Mouse (Mus musculus): ENCODE data around the gene Gm20388. TPM values are rescaled to one million over a fixed set of nuclear protein-coding genes. Genes with fewer than 3 reads are reported as not detected.

The Gm20388 gene
- polyA plus RNA-seq, 1 experiment, result 23.9 TPM

DNA sequence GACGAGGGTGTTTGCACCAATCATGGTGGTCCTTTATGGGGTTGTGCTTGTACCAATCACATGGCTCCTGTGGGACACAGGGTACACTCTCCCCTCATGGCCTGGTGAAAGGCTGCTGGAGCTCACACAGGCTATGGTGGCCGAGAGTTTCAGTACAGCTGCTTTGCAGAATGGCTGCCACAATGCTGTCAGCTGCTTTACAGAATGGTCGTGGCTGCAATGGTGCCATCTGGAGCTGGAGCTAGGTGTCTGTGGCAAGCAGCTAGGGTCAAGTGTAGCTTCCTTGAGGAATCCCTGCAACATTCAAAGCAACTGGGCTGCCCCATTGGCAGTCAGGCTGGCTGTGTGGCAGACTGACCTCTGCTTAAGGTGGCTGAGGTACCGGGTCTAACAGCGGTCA is 3809.2 kb downstream of the Gm20388 start:
- Histone ChIP-seq H3K27ac (ENCODE audit: insufficient read depth, low read length) (0 out of 2 replicates have a peak overlapping the region, but pooled peaks have one; percentile 31), H3K4me1 (ENCODE audit: control insufficient read depth, insufficient read depth, low read length) (peaks cover 5% of the 10 kb centered on the region), H3K4me3 (ENCODE audit: insufficient read depth, low read length) (no peak overlapping the region)
- TF ChIP-seq POLR2A (IDR thresholded peaks at IDR 0.05; ENCODE audit: extremely low read depth, insufficient read depth, low read length), result no peak
- no peak for TF ChIP-seq CTCF (IDR thresholded peaks at IDR 0.05; ENCODE audit: extremely low read depth, insufficient read depth, low read length)

DNA sequence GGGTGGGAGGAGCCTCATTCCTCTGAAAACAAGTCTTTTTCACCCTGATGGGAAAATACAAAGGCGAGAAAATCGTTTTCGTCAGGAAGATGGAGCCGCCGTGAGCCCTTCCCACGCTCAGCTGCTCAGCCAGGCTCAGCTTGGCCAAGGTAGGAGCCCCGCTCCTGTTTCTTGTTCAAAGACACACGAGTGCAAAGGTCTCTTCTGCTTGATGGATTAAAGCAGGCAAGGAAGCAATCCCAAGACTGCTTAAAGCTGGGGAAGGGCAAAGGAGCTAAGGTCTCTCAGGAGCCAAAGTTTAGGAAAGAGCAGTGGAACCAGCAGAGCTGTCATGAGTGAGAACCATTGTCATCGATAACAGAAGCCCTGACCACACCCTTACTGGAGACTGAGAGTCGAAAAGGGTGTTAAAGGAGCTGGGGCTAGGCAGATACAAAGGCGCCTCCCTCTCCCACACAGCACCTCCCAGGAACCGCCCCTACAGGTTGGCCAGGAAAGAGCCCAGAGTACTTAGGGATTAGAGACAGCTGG is 3809.9 kb downstream of the Gm20388 start:
- Histone ChIP-seq H3K4me1 (ENCODE audit: control insufficient read depth, insufficient read depth, low read length) (peaks cover 9% of the 10 kb centered on the region), H3K4me3 (ENCODE audit: insufficient read depth, low read length) (no peak overlapping the region), H3K27ac (ENCODE audit: insufficient read depth, low read length) (peak overlapping the region; percentile 80)
- TF ChIP-seq POLR2A (IDR thresholded peaks at IDR 0.05; ENCODE audit: extremely low read depth, insufficient read depth, low read length) (no peak), CTCF (IDR thresholded peaks at IDR 0.05; ENCODE audit: extremely low read depth, insufficient read depth, low read length) (no peak)

DNA sequence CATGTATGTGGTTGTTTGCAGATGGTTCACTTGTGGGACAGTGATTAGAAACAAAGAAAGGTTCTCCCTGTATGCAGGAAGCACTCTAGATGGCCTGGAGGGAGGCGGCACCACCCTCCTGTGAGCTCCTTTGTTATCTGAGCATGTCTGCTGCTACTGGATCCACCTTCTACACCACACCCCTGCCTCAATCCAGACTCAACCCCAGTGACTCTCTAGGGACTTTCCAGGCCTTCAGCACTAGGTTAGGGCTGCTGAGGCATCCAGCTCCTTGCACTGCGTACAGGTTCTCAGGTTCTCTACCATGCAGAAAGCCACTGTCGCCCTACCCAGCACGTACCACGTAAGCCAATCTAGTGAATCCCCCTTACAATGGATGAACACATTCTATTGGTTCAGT is 3811.6 kb downstream of the Gm20388 start:
- H3K4me1 ChIP-seq (ENCODE audit: control insufficient read depth, insufficient read depth, low read length), result peaks cover 14% of the 10 kb centered on the region
- no peak overlapping the region for H3K4me3 ChIP-seq (ENCODE audit: insufficient read depth, low read length)
- H3K27ac ChIP-seq (ENCODE audit: insufficient read depth, low read length), result no peak overlapping the region
- TF ChIP-seq CTCF (IDR thresholded peaks at IDR 0.05; ENCODE audit: extremely low read depth, insufficient read depth, low read length) (no peak), POLR2A (IDR thresholded peaks at IDR 0.05; ENCODE audit: extremely low read depth, insufficient read depth, low read length) (no peak)

DNA sequence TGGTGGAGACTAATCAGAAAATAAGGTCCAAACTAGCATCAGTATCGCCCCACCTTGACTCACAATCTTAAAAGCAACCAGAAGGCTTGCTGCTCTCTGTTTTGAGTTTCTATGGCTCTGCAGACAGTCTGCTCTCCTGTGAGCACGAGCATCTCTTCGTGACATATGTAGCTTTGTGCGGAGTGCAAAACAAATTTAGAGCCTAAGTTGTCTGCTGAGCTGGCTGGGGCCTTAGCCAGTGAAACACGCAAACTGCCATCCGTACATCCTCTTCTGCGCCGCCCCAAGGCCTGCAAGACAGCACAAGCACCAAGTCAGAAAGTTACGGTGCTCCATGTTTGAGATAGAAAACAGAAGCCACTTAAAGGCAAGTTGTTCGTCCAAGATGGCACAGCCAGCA is 3814.1 kb downstream of the Gm20388 start:
- peak overlapping the region; percentile 50; the same call in 1 of the 2 replicates for H3K27ac ChIP-seq (ENCODE audit: insufficient read depth, low read length)
- TF ChIP-seq CTCF (IDR thresholded peaks at IDR 0.05; ENCODE audit: extremely low read depth, insufficient read depth, low read length) (no peak), POLR2A (IDR thresholded peaks at IDR 0.05; ENCODE audit: extremely low read depth, insufficient read depth, low read length) (no peak)

DNA sequence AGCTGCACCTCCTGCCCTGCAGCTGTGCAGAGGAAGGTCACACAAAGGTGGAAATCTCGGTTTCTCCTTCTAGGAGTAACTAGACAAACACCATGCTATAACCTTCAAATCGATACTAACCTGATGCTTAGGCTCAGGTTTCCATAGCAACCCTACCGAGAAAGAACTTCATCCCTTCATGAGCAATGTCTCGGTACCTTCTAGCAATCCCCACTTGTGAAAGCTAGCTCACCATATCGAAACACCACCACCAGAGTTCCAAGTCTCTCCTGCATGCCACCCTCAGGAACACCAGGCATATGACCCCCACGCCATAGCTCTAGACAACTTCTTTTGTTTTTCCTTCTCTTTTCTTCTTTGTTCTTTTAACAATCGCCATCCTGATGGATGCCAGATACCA is 3814.6 kb downstream of the Gm20388 start:
- Histone ChIP-seq H3K4me3 (ENCODE audit: insufficient read depth, low read length) (no peak overlapping the region), H3K27ac (ENCODE audit: insufficient read depth, low read length) (peak overlapping the region; percentile 50; the same call in 1 of the 2 replicates), H3K4me1 (ENCODE audit: control insufficient read depth, insufficient read depth, low read length) (peaks cover 18% of the 10 kb centered on the region)
- TF ChIP-seq CTCF (IDR thresholded peaks at IDR 0.05; ENCODE audit: extremely low read depth, insufficient read depth, low read length) (no peak), POLR2A (IDR thresholded peaks at IDR 0.05; ENCODE audit: extremely low read depth, insufficient read depth, low read length) (no peak)

More for the DNA sequence above, 3814.1 kb downstream of the Gm20388 start:
- peaks cover 19% of the 10 kb centered on the region for H3K4me1 ChIP-seq (ENCODE audit: control insufficient read depth, insufficient read depth, low read length)
- H3K4me3 ChIP-seq (ENCODE audit: insufficient read depth, low read length), result no peak overlapping the region

DNA sequence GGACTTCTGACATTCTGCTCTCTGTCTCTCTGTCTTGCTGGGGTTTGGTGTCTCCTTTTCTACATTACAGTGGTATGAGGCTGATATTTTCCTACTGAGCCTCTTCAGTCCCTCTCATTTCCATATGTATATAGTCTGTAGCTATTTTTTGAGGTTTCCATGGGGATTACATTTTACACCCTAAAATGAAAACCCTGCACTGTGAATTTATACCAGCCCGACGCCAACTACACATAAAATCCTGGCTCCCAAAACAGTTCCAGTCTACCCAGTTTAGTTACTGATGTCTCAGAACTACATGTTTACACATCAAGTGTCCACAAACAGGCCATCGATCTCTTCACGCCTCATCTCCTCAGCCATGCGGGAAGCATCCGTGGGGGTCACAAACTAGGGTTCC is 3816.1 kb downstream of the Gm20388 start:
- H3K27ac ChIP-seq (ENCODE audit: insufficient read depth, low read length), result no peak overlapping the region
- peaks cover 20% of the 10 kb centered on the region for H3K4me1 ChIP-seq (ENCODE audit: control insufficient read depth, insufficient read depth, low read length)
- TF ChIP-seq CTCF (IDR thresholded peaks at IDR 0.05; ENCODE audit: extremely low read depth, insufficient read depth, low read length), result no peak
- TF ChIP-seq POLR2A (IDR thresholded peaks at IDR 0.05; ENCODE audit: extremely low read depth, insufficient read depth, low read length), result no peak
- no peak overlapping the region for H3K4me3 ChIP-seq (ENCODE audit: insufficient read depth, low read length)

DNA sequence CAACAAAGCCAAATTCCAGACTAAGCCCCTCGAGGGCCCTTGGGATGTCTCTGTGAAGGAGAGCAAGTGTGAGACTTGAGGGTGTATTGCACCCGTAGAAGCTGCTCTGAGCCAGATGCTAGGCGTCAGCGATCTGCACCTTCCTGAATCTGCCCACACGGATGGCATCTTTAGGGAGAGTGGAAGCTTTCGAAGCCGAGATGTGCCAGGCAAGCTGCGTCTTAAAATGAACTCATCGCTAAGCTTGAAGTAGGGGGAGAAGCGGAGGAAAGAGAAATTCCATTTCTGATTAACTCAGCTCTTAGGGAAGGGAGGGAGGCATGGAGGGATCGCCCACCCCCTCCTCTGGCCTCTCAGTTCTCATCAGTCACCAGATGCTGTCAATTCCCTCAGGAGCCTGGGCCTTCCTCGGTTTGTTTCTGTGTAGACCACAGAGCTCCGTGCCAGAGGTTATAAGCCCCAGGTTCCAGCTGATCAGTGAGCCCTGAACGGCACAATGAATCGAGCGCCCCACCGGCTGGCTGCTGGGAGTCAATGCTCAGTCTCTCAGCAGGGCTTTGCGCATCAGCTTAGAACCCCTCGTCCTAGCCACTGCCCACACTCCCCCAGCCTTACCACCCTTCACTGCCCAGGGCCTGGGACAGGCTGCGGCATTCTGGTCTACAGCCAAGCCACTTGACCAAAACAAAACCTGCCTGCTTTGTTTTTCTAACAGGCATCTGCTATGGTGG is 3818.6 kb downstream of the Gm20388 start:
- Histone ChIP-seq H3K4me1 (ENCODE audit: control insufficient read depth, insufficient read depth, low read length) (peaks cover 20% of the 10 kb centered on the region), H3K27ac (ENCODE audit: insufficient read depth, low read length) (peak overlapping the region; percentile 24), H3K4me3 (ENCODE audit: insufficient read depth, low read length) (no peak overlapping the region)
- TF ChIP-seq CTCF (IDR thresholded peaks at IDR 0.05; ENCODE audit: extremely low read depth, insufficient read depth, low read length), result no peak
- peak; percentile 68 for TF ChIP-seq POLR2A (IDR thresholded peaks at IDR 0.05; ENCODE audit: extremely low read depth, insufficient read depth, low read length)

DNA sequence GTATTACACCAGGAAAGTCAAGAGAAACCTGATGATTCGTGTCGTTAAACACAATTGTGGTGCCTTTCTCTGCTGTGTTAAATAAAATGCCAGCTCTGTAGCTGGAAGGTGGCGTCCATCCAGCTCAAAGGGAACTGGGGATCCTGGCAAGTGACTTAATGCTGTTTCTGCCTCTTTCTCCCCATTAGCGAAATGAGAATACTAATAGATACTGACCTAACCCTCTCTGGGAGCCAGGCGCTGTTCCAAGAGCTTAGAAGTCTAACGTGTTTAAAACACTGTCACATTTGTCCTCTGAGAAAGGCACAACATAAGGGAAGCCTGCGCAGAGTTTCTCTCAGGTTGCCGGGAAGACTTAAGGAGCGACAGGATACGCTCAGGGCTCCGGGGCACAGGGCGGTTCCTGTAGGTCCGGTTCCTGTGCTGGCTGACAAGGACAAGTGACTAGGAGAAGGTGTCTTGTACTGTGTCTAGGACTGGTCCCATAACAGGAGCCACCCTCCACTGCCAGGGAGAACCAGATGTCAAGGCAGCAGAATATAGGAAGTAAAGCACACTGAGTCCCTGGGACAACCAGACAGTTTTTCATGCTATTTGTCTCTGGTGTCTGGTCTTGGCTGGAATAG is 3819.3 kb downstream of the Gm20388 start:
- Histone ChIP-seq H3K4me1 (ENCODE audit: control insufficient read depth, insufficient read depth, low read length) (peaks cover 20% of the 10 kb centered on the region), H3K4me3 (ENCODE audit: insufficient read depth, low read length) (no peak overlapping the region), H3K27ac (ENCODE audit: insufficient read depth, low read length) (peak overlapping the region; percentile 24)
- TF ChIP-seq CTCF (IDR thresholded peaks at IDR 0.05; ENCODE audit: extremely low read depth, insufficient read depth, low read length) (no peak), POLR2A (IDR thresholded peaks at IDR 0.05; ENCODE audit: extremely low read depth, insufficient read depth, low read length) (no peak)

DNA sequence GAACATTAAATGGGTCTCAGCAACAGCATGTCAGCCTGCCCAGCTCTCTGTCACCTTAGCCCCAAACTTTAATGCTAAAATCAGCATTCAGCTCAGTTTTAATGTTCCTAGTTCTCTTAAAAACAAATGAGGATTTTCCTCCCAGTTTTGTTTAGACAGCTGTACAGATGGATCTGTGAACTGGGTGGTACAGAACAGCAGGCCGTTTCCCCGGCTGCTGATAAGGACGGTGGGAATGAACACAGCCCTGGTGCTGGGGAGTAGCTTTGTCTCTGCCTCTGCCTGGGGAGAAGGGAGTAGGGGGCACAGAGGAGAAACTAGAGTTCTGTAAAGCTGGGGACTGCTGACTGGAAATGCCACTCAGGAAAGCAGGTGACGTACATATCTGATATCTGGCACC is 3821.7 kb downstream of the Gm20388 start:
- TF ChIP-seq POLR2A (IDR thresholded peaks at IDR 0.05; ENCODE audit: extremely low read depth, insufficient read depth, low read length), result no peak
- TF ChIP-seq CTCF (IDR thresholded peaks at IDR 0.05; ENCODE audit: extremely low read depth, insufficient read depth, low read length), result no peak
- no peak overlapping the region for H3K27ac ChIP-seq (ENCODE audit: insufficient read depth, low read length)
- no peak overlapping the region for H3K4me3 ChIP-seq (ENCODE audit: insufficient read depth, low read length)
- H3K4me1 ChIP-seq (ENCODE audit: control insufficient read depth, insufficient read depth, low read length), result peaks cover 11% of the 10 kb centered on the region

Measured in cortical plate, adult 2 months (tissue).